Mouse (Mus musculus): Measurements from ENCODE around the gene App.

- TF ChIP-seq CTCF (IDR thresholded peaks at IDR 0.05; ENCODE audit: low read depth) (no peak), EP300 (IDR thresholded peaks at IDR 0.05; ENCODE audit: low read depth) (no peak)
Observed at GRCm38 (mm10) chr16:85105603-85106002, 68.0 kb downstream of the App start.
